Mouse (Mus musculus): ENCODE measurements around the gene Myoc.

Myoc gene

GRCm38 (mm10) chr1:162646083-162646686 is 7.2 kb downstream of the Myoc start:
- in situ Hi-C loops (cut with MboI; ENCODE audit: low sequenced_read_pairs) = no loop called here

GRCm38 (mm10) chr1:162648416-162648815 is 9.5 kb downstream of the Myoc start:
- in situ Hi-C loops (cut with MboI; ENCODE audit: low sequenced_read_pairs) = no loop called here

GRCm38 (mm10) chr1:162658119-162658518 is 19.2 kb downstream of the Myoc start, which contains the start of gene Myocos:
Gene Myocos (minus strand): TSS chr1:162658219.
- in situ Hi-C loops (cut with MboI; ENCODE audit: low sequenced_read_pairs) = no loop called here

GRCm38 (mm10) chr1:162660276-162660860 is 21.4 kb downstream of the Myoc start:
- in situ Hi-C loops (cut with MboI; ENCODE audit: low sequenced_read_pairs) = loop anchor here (10.0 kb wide), 2 partner anchors 106 to 306 kb away; no protein-coding TSS in a partner anchor

GRCm38 (mm10) chr1:162664826-162665475 is 26.0 kb downstream of the Myoc start:
- in situ Hi-C loops (cut with MboI; ENCODE audit: low sequenced_read_pairs) = loop anchor here (10.0 kb wide), 2 partner anchors 110 to 310 kb away; no protein-coding TSS in a partner anchor

- in situ Hi-C loops (cut with MboI; ENCODE audit: low sequenced_read_pairs) = loop anchor here (10.0 kb wide), 2 partner anchors 111 to 311 kb away; no protein-coding TSS in a partner anchor
These were observed 26.7 kb downstream of the Myoc start for GRCm38 (mm10) chr1:162665486-162666174.

GRCm38 (mm10) chr1:162693721-162694120 is 54.8 kb downstream of the Myoc start:
- in situ Hi-C loops (cut with MboI; ENCODE audit: low sequenced_read_pairs) = no loop called here

- in situ Hi-C loops (cut with MboI; ENCODE audit: low sequenced_read_pairs) = no loop called here
These were observed 58.9 kb downstream of the Myoc start for GRCm38 (mm10) chr1:162697866-162698265.
